Mouse (Mus musculus) neural tube, embryonic 14.5 days (tissue): ENCODE measurements around the gene Ibtk. TPM values are rescaled to one million over a fixed set of nuclear protein-coding genes. Genes with fewer than 3 reads are reported as not detected.

Source experiments
- ATAC-seq: fragments of 200-750 bp; cut with Nextera tagmentation; 2 replicates; pipeline ENCODE4 v1.8.0; 2017; ENCODE audit warnings: low read depth, mild to moderate bottlenecking, moderate TSS enrichment, moderate library complexity
- H3K27ac ChIP-seq: fragments of 300-500 bp; sonication (generic); 2 replicates; pipeline ENCODE4 v1.5.1; 2014; ENCODE audit warnings: low read depth, mild to moderate bottlenecking, control low read depth, low read length, moderate library complexity, mixed read lengths
- H3K27me3 ChIP-seq: fragments of 300-500 bp; sonication (generic); 2 replicates; pipeline ENCODE4 v1.6.1; 2014; ENCODE audit warnings: low read length; ENCODE audit not compliant: control insufficient read depth, insufficient read depth
- H3K36me3 ChIP-seq: fragments of 300-500 bp; sonication (generic); 2 replicates; pipeline ENCODE4 v1.6.1; 2014; ENCODE audit warnings: low read length, mixed read lengths; ENCODE audit not compliant: control insufficient read depth, insufficient read depth
- H3K4me1 ChIP-seq: fragments of 300-500 bp; sonication (generic); 2 replicates; pipeline ENCODE4 v1.6.1; 2014; ENCODE audit warnings: low read length; ENCODE audit not compliant: control insufficient read depth, insufficient read depth
- H3K4me2 ChIP-seq: fragments of 300-500 bp; sonication (generic); 2 replicates; pipeline ENCODE4 v1.6.1; 2014; ENCODE audit warnings: mild to moderate bottlenecking, low read depth, low read length, control low read depth
- H3K4me3 ChIP-seq: fragments of 300-500 bp; sonication (generic); 2 replicates; pipeline ENCODE4 v1.5.1; 2014; ENCODE audit warnings: low read depth, low read length, control low read depth, mixed read lengths
- H3K9ac ChIP-seq: fragments of 300-500 bp; sonication (generic); replicated peaks from 2 replicates; pipeline ENCODE4 v1.6.1; 2014; ENCODE audit warnings: low read depth, mild to moderate bottlenecking, control low read depth, low read length, mixed read lengths
- H3K9me3 ChIP-seq: fragments of 300-500 bp; sonication (generic); 2 replicates; pipeline ENCODE4 v1.6.1; 2016; ENCODE audit warnings: low read length; ENCODE audit not compliant: control insufficient read depth
- WGBS: fragments of 180-500 bp; shearing (Covaris S2); extraction: QIAGEN DNeasy Blood & Tissue Kit; methylation state at CpG from one replicate; pipeline ENCODE4 v1.1.7; 2014; 5-methylcytosine and 5-hydroxymethylcytosine counted together
- polyA plus RNA-seq: library from polyadenylated mRNA; unstranded; fragments of >200 nt; fragmentation: Nextera tagmentation; extraction: Ambion mirVana; gene quantifications from 2 replicates; pipeline ENCODE4 v1.2.1, GENCODE M21; 2014

Gene Ibtk
- polyA plus RNA-seq, 1 experiment from 2014 or later: 43.7 TPM

GRCm38 (mm10) chr9:85767255-85767654 lies 18.1 kb upstream of the Ibtk start:
- Histone ChIP-seq H3K4me3 (no peak overlapping the region), H3K27ac (no peak overlapping the region), H3K4me1 (no peaks in the 10 kb centered on the region), H3K36me3 (no peaks in the 10 kb centered on the region), H3K9me3 (no peaks in the 10 kb centered on the region), H3K9ac (no peak overlapping the region), H3K4me2 (no peak overlapping the region), H3K27me3 (no peaks in the 10 kb centered on the region)
- peak; percentile 80; the same call in 1 of the 2 replicates for ATAC-seq
- 76% methylated on average over 2 of the region's 2 CpGs for WGBS

GRCm38 (mm10) chr9:85762476-85762875 lies 13.3 kb upstream of the Ibtk start:
- Histone ChIP-seq H3K36me3 (no peaks in the 10 kb centered on the region), H3K4me2 (no peak overlapping the region), H3K27ac (no peak overlapping the region), H3K27me3 (no peaks in the 10 kb centered on the region), H3K9me3 (no peaks in the 10 kb centered on the region), H3K4me3 (no peak overlapping the region), H3K4me1 (no peaks in the 10 kb centered on the region), H3K9ac (no peak overlapping the region)
- no peak for ATAC-seq
- WGBS: 59% methylated on average over 1 of the region's 1 CpGs

GRCm38 (mm10) chr9:85750797-85751196 lies 1.7 kb upstream of the Ibtk start:
- ATAC-seq: no peak
- 92% methylated on average over 7 of the region's 7 CpGs for WGBS

GRCm38 (mm10) chr9:85749922-85750509 lies 882 bp upstream of the Ibtk start:
- 28% methylated on average over 5 of the region's 5 CpGs for WGBS
- peak overlapping the region; percentile 98 for H3K9ac ChIP-seq
- H3K4me2 ChIP-seq: peak overlapping the region; percentile 85
- peak overlapping the region; percentile 99 for H3K27ac ChIP-seq
- H3K4me3 ChIP-seq: peak overlapping the region; percentile 96
- no peaks in the 10 kb centered on the region for H3K27me3 ChIP-seq
- peak; percentile 4; the same call in 1 of the 2 replicates for ATAC-seq
- 0 out of 2 replicates have a peak, but pooled peaks cover 4% of the 10 kb centered on the region for H3K4me1 ChIP-seq
- no peaks in the 10 kb centered on the region for H3K36me3 ChIP-seq
- no peaks in the 10 kb centered on the region for H3K9me3 ChIP-seq

More at GRCm38 (mm10) chr9:85750797-85751196, 1.7 kb upstream of the Ibtk start:
- no peaks in the 10 kb centered on the region for H3K9me3 ChIP-seq
- H3K4me2 ChIP-seq: no peak overlapping the region
- H3K4me1 ChIP-seq: 0 out of 2 replicates have a peak, but pooled peaks cover 4% of the 10 kb centered on the region
- no peaks in the 10 kb centered on the region for H3K36me3 ChIP-seq
- no peaks in the 10 kb centered on the region for H3K27me3 ChIP-seq
- no peak overlapping the region for H3K27ac ChIP-seq
- no peak overlapping the region for H3K9ac ChIP-seq
- H3K4me3 ChIP-seq: no peak overlapping the region

- Histone ChIP-seq H3K27me3 (no peaks in the 10 kb centered on the region), H3K4me1 (0 out of 2 replicates have a peak, but pooled peaks cover 4% of the 10 kb centered on the region), H3K9ac (peak overlapping the region; percentile 98), H3K36me3 (peaks cover under 1% of the 10 kb centered on the region; the same call in 1 of the 2 replicates), H3K4me3 (peak overlapping the region; percentile 96), H3K27ac (peak overlapping the region; percentile 99), H3K9me3 (no peaks in the 10 kb centered on the region), H3K4me2 (peak overlapping the region; percentile 85)
- 3% methylated on average over 41 of the region's 43 CpGs for WGBS
- peak; percentile 87 for ATAC-seq
Measured at GRCm38 (mm10) chr9:85748204-85749141, 661 bp downstream of the Ibtk start.

- H3K36me3 ChIP-seq: peaks cover 3% of the 10 kb centered on the region; the same call in 1 of the 2 replicates
- no peaks in the 10 kb centered on the region for H3K9me3 ChIP-seq
- H3K4me2 ChIP-seq: no peak overlapping the region
- 0 out of 2 replicates have a peak, but pooled peaks cover 4% of the 10 kb centered on the region for H3K4me1 ChIP-seq
- no peaks in the 10 kb centered on the region for H3K27me3 ChIP-seq
- H3K9ac ChIP-seq: no peak overlapping the region
- H3K27ac ChIP-seq: no peak overlapping the region
- H3K4me3 ChIP-seq: no peak overlapping the region
- no peak for ATAC-seq
- WGBS: 94% methylated on average over 2 of the region's 2 CpGs
Measured at GRCm38 (mm10) chr9:85745566-85745965, 3.6 kb downstream of the Ibtk start.

- Histone ChIP-seq H3K9me3 (no peaks in the 10 kb centered on the region), H3K27me3 (no peaks in the 10 kb centered on the region), H3K4me1 (no peaks in the 10 kb centered on the region), H3K9ac (no peak overlapping the region), H3K27ac (no peak overlapping the region), H3K4me2 (no peak overlapping the region), H3K36me3 (peaks cover 3% of the 10 kb centered on the region; the same call in 1 of the 2 replicates), H3K4me3 (no peak overlapping the region)
- WGBS: 90% methylated on average over 11 of the region's 11 CpGs
- no peak for ATAC-seq
Measured at GRCm38 (mm10) chr9:85743358-85743757, 5.8 kb downstream of the Ibtk start.

- H3K4me2 ChIP-seq: no peak overlapping the region
- no peak overlapping the region for H3K4me3 ChIP-seq
- no peak overlapping the region for H3K27ac ChIP-seq
- ATAC-seq: no peak
- H3K27me3 ChIP-seq: no peaks in the 10 kb centered on the region
- no peak overlapping the region for H3K9ac ChIP-seq
- H3K9me3 ChIP-seq: no peaks in the 10 kb centered on the region
- no peaks in the 10 kb centered on the region for H3K4me1 ChIP-seq
- 93% methylated on average over 4 of the region's 4 CpGs for WGBS
- H3K36me3 ChIP-seq: peaks cover 3% of the 10 kb centered on the region; the same call in 1 of the 2 replicates
Measured at GRCm38 (mm10) chr9:85742107-85742506, 7.0 kb downstream of the Ibtk start.

GRCm38 (mm10) chr9:85739279-85739678 lies 9.9 kb downstream of the Ibtk start:
- H3K36me3 ChIP-seq: peaks cover 9% of the 10 kb centered on the region; the same call in 1 of the 2 replicates
- no peaks in the 10 kb centered on the region for H3K4me1 ChIP-seq
- WGBS: 91% methylated on average over 4 of the region's 4 CpGs
- no peaks in the 10 kb centered on the region for H3K27me3 ChIP-seq
- no peaks in the 10 kb centered on the region for H3K9me3 ChIP-seq
- H3K4me3 ChIP-seq: no peak overlapping the region
- H3K4me2 ChIP-seq: no peak overlapping the region
- no peak for ATAC-seq
- H3K9ac ChIP-seq: no peak overlapping the region
- H3K27ac ChIP-seq: no peak overlapping the region
